Mouse (Mus musculus): ENCODE measurements around the gene Cdkn2c.

Cdkn2c gene

DNA sequence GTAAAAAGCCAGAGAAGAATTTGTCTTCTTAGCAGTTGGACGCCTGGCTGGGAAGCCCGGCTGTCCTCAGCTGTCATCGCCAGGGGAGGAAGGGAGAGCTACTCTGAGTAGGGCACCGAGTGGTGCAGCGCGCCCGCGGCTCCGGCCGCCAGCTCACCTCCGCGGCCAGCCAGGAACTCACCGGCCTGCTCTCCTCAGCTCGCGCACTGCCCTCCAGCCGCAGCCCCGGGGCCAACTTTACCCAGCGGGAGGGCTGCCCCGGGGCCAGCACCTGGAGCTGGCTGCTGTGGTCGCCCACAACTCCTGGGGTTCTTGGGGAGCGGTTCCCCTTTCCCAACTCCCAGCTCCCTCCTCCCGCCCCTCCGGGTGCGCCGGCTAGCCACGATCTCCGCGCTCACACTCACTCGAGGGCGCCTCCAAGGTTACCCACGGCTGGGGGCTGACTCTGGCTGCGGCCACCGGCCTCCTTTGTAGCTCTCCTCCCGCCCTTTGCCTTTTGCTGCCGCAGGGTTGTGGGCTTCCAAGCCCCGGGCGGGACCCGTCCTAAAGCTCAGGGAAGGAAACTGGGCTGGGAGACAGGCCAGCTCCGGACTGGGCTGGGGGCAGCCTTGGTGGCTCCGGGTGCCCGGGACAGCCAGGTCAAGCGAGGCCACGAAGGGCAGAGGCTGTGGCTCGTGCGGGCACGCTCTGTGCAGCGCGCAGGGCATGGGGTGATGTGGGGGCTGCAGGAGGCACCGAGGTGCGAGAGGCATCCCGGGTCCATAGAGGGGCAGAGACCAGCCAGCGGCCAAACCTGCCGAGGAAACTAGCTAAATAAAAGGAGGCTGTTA, 9.8 kb downstream of the Cdkn2c start:
- DNase-seq = peak; percentile 42

DNA sequence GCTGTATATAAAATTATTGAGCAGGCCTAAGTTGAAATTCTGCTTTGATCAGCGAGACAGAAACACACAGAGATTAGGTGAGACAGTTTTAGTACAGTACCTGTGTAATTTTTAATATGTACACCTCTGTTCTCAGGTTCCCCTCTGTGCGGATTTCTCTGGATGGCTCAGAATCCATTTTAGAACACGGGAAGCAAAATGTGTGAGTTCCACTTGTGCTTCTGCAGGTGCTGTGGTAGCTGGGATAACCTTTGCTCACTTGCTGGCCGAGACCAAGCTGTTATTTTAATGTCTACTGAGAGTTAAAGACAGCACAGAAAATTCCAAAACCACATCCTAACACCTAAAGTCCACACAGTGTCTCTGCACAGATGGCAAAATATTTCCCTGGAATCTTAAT, 10.7 kb downstream of the Cdkn2c start:
- DNase-seq = no peak

DNA sequence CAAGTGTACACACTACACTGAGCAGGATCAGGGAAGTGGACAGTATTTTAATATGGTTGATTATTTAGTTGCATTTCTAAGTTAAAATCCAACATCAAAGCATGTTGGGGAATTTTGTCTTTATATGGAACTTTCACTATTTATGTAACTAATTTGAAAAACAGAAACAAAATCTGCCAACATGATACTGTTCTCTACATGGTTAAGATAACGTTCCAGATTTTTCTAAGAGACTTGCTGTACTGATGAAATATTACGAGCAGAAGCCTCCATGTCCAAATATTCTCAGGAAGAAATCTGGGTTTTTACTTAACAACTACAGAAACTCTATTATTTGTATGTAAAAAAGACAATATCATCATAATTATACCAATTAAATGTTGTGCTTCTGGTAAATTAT, 11.3 kb downstream of the Cdkn2c start:
- DNase-seq = no peak

GRCm38 (mm10) chr4:109654701-109655100, 12.3 kb downstream of the Cdkn2c start:
- DNase-seq = no peak

- DNase-seq = no peak
Observed at GRCm38 (mm10) chr4:109653251-109653650, 13.7 kb downstream of the Cdkn2c start.

DNA sequence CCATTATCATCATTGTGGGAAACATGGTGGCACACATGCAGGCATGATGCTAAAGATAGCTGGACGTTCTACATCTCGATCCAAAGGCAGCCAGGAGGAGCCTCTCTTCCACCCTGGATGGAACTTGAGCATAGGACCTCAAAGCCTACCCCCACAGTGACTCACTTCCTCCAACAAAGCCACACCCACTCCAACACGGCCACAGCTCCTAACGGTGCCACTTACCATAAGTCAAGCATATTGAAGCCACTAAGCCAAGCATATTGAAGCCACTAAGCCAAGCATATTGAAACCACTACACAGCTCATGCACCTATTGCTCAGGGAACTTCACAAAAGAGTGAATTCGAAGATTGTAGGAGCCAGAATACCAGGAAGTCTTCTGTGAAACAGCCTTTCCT, 17.7 kb downstream of the Cdkn2c start:
- no peak for DNase-seq

DNA sequence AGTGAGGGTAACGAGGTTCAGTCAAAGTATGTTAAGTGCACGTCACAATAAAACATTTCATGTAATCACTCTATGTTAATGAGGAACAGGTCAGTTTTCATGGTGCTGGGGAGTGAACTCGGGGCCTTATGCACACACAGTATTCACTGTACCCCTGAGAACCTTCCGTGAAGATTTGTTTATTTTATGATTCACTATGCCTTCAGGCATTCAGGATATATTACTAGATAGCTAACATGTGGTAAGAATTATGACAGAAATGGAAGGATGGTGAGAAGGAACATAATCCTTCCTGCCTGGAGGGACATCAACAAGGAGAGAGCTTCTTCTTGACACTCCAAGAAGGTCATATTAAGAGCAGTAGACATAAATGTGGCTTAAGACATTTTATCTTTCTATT, 19.7 kb downstream of the Cdkn2c start:
- DNase-seq = no peak

DNA sequence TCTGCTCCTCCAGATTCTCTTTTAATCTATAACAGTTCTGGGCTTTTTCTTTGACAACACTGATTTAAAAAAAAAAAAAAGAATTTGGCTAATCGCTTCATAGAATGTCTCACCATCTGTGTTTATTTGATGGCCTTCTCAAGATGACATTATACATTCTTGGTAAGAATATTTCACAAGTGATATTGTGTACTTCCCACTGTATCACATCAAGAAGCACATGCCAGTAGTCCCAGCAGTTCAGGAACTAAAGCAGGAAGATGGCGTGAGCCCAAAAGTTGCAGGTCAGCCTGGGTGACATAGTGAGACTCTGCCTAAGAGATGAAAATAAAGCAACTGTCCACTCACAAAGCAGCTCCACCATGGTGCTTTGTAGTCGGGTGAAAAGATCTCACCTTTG, 25.5 kb downstream of the Cdkn2c start:
- DNase-seq = no peak

DNA sequence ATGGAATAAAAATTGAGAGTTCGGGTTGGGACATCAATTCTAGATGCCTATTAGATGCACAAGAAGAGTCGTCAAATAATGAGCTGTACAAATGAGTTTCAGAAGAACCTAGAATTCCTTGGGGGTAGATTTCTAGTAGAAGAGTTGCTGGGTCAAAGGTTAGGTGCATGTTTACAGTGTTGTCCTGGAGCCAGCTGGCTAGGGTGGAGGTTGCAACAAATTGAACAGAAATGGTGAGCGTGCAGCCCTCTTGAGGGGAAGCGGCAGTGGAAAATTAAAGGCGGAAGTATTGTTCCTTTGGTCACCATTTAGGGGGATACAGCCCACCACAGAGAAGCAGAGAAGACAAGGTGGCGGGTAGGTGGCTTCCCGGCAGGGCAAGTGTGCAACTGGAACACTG, 26.8 kb downstream of the Cdkn2c start:
- no peak for DNase-seq

DNA sequence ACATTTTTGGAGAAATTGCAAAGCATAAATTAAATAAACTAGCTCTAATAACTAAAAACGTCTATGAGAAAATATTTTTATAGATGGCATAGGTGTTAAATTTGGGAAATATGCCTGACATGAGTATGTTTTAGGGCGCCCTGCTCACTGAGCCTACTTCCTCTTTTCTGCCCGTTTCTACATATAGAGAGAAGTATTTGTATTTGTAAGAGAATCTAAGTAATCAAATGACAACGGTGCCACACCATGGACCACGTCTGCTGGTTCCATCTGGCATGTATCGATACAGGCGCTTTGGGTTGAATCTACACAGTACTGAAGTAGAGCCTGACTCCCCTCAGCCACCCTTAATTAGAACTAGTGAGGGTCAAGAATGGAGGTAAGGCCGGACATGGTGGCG, 27.6 kb downstream of the Cdkn2c start:
- DNase-seq = no peak

GRCm38 (mm10) chr4:109634971-109635370, 32.0 kb downstream of the Cdkn2c start:
- no peak for DNase-seq

GRCm38 (mm10) chr4:109631029-109631428, 36.0 kb downstream of the Cdkn2c start:
- no peak for DNase-seq

GRCm38 (mm10) chr4:109630215-109630614, 36.8 kb downstream of the Cdkn2c start:
- DNase-seq = no peak

DNA sequence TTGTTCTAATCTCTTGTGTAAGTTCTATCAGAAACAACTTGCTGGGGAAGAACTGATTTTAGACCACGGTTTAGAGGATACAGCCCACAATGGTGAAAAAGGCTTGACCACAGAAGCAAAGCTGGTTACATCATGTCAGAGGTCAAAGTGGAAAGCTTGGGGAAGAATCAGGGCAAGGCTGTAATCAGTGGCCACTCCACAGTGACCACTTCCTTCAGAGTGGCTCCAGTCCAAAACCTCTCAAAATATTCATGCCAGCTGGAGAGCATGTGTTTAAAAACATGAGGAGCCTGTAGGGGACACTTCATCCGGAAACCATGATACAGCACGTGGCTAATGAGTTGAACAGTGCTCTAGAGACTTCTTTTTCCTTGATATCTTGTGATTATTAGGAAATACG, 54.4 kb downstream of the Cdkn2c start:
- DNase-seq = no peak

All from cerebellum, adult 9-11 months (tissue).